Mouse (Mus musculus) regulatory T cell (primary cell): ENCODE data around the gene Ccdc92.

Source experiments
- in situ Hi-C: fragments of 300-600 bp; cut with MboI, MseI; formaldehyde crosslinking; loops from one replicate; pipeline ENCODE4 v1.15.1; 2025; ENCODE audit warnings: high pct_unique_total_duplicates

Gene Ccdc92

GRCm38 (mm10) chr5:124862013-124862866, at the start of gene Ccdc92, which contains the start of gene Zfp664:
TSS of gene Ccdc92 (minus strand) at chr5:124862424.
TSS of gene Zfp664 (plus strand) at chr5:124862691.
- in situ Hi-C loops, result no loop called here

DNA sequence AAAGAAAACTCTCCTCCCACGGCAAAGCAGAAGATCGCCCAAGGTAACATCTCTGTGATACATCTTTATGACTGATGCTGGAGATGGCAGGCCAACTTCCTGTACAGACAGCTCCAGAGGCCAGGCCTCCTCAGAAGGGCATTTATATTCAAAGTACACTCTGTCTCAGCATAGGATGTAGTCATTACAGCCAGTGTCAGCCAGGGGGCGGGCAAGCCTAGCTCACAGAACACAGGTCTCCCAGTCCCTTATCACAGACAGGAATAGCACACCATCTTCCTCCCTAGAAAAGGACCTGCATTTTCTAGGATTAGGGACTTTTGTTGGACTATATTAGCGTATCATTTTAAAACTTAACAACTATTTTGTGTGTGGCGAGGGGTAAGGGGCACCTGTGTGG, 46.6 kb upstream of the Ccdc92 start:
- in situ Hi-C loops, result loop anchor here (5.0 kb wide), 2 partner anchors 103 to 363 kb away; no protein-coding TSS in a partner anchor

DNA sequence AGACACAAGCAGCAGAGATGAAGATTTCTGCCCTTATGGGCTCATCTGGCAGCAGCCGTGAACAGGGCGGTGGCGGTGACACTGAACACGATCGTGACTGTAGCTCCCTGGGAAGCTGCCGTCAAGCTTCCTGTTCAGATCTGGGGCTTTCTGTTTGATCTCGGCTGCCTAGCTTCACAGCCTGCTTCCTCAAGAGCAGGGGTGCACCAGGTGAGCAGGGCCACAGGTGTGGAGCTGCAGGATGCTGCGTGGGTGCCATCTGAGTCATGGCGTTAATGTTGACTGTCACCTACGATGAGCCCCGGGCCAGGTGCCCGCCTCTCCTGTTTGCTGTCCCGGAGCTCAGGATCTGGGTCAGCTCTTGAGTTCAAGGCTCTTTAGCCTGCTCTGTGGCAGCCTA, 44.7 kb upstream of the Ccdc92 start:
- in situ Hi-C loops, result loop anchor here (5.0 kb wide), 2 partner anchors 105 to 365 kb away; no protein-coding TSS in a partner anchor

GRCm38 (mm10) chr5:124903852-124904251, 41.6 kb upstream of the Ccdc92 start:
- in situ Hi-C loops, result no loop called here

- in situ Hi-C loops, result no loop called here
These were observed 40.0 kb upstream of the Ccdc92 start for GRCm38 (mm10) chr5:124902195-124902594.

- in situ Hi-C loops, result no loop called here
These were observed 39.5 kb upstream of the Ccdc92 start for GRCm38 (mm10) chr5:124901675-124902074.

DNA sequence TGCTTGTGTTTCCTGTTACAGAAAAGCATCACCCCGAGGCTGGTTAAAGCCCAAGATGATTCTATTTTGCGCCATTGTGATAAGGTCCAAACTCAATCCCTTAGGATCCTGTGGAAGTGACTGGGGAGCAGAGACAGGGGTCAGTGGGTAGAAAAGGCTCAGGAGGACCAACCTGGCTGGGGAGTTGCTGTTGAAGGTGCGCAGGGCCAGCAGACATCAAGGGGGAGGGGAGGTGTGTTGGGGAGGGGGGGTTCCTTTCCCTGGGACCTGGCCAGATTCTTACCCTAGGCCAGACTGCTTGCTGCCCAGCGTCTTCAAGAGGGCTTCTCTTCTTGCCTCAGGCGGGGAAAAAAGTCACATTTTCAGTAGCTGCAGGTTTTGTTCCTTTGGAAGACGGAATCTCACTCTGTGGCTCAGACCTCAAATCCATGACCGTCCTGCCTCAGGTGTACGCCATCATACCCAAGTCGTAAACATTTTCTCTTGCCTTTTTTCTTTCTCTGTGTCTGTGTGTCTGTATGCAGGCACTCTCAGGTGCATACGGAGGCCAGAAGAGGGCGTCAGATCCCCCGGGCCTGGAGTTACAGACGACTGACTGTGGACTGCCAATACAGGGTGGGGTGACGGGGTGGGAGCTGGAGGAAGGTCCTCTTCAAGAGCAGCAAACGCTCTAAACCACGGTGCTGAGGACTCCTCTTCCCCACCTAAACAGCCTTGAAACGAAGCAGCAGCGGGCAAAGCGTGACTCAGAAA, 38.7 kb upstream of the Ccdc92 start:
- in situ Hi-C loops, result no loop called here

DNA sequence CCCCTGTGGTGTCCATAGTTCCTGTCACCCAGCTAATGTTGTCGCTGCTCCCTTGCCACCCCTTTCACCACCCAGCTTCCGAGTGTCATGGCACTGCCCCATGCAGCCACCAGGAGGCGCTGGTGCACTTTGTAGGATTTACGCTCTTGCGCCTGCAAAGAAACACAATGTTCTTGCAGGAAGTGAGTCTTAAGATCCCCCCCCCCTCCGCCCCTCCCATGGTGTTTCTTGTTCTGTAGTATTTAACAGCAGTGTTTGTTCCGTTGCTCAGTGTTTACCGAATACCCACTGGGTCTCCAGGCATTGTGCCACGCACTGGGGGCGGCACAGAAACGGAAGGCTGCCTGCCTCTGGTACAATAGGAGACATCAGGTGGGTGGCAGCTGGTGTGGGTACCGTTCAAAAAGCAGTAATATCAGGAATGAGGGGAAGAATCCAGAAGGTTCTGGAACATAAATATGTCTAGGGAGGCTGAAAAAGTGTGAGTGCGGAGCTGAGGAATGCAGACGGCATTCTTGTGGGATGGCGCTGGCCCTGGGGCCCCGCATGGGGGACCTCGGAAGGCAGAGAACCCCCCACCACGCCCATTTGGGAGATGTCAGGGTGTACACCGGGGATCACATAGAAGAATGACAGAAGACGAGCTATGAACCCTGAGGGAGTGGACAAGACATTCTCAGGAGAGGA, 37.9 kb upstream of the Ccdc92 start:
- in situ Hi-C loops, result no loop called here

DNA sequence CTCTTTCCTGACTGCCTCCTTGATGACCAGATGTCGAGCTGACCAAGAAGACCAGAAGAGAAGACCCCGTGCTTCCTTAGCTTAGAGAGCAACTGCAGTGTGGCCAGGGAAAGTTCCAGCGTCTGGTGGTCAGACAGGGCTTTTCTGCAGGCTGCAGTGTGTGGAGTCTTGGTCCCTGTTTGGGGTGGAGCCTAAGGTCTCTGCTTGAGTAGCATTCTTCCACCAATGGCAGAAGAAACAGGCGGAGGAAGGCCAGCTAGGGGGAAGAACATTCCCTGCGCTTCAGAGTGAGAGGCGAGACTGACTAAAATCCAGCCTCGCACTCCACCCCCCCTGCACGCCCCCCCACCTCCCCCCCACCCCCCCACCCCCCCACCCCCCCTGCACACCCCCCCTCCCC, 33.9 kb upstream of the Ccdc92 start:
- in situ Hi-C loops, result no loop called here

- in situ Hi-C loops, result no loop called here
These were observed 29.7 kb upstream of the Ccdc92 start for GRCm38 (mm10) chr5:124891921-124892370.

- in situ Hi-C loops, result no loop called here
These were observed 26.4 kb upstream of the Ccdc92 start for GRCm38 (mm10) chr5:124888661-124889060.

DNA sequence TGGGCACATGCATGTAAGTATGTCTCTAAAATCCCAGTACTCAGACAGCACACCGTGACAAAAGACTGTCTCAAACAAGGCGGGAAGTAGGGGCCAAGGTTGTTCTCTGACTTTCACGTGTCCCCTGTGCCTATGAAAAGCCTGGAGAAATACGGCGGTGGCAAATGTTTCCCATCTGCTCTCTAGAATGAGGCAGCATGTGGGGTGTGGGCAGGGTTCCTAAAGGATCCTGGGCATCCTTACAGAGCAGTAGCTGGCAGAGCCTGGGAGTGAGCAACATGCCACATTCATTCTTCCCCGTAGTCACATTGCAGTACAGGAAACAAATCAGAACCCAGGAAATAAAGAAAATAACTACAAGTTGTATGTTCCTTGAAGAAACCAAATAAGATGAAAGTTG, 21.7 kb upstream of the Ccdc92 start:
- in situ Hi-C loops, result no loop called here

- in situ Hi-C loops, result loop anchor here (10.0 kb wide), 1 partner anchor 275 kb away; no protein-coding TSS in a partner anchor
These were observed 17.6 kb upstream of the Ccdc92 start for GRCm38 (mm10) chr5:124879801-124880200.

GRCm38 (mm10) chr5:124879251-124879650, 17.0 kb upstream of the Ccdc92 start:
- in situ Hi-C loops, result loop anchor here (10.0 kb wide), 1 partner anchor 274 kb away; no protein-coding TSS in a partner anchor

DNA sequence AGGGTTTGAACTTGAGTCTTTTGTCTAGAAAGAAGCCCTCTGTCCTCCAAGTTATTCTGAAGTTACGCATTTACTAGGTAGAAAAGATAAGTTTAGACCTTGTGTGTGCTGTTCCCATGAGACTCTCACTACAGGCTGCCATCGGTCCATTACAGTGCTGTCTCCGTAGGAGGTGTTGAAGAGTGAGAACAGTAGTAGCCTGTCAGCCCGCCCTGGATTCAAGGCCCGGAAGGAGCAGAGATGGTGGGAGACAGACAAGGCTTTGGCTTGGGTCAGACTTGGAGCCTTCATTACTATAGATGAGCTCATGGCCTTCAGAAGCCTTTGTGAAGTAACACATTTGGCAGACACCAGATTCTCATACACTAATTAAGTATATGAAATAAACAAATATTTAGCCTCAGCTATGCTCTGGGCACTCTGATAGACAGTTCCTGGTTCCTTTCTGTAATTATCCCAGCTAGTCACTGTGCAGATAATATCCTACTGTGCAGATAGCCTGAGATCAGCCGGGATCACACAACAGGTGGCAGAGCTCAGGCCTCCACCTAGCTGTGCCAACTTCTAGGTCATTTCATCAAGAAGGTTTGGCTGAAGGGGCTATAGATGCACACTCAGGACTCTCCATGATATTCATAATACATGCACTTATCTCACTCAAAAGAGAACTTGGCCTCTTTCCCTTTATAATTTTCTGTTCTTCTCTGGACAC, 11.8 kb upstream of the Ccdc92 start:
- in situ Hi-C loops, result loop anchor here (10.0 kb wide), 1 partner anchor 269 kb away; no protein-coding TSS in a partner anchor

GRCm38 (mm10) chr5:124873096-124873495, 10.9 kb upstream of the Ccdc92 start:
- in situ Hi-C loops, result loop anchor here (10.0 kb wide), 1 partner anchor 268 kb away; no protein-coding TSS in a partner anchor

GRCm38 (mm10) chr5:124872033-124872432, 9.8 kb upstream of the Ccdc92 start:
- in situ Hi-C loops, result loop anchor here (10.0 kb wide), 1 partner anchor 267 kb away; no protein-coding TSS in a partner anchor

DNA sequence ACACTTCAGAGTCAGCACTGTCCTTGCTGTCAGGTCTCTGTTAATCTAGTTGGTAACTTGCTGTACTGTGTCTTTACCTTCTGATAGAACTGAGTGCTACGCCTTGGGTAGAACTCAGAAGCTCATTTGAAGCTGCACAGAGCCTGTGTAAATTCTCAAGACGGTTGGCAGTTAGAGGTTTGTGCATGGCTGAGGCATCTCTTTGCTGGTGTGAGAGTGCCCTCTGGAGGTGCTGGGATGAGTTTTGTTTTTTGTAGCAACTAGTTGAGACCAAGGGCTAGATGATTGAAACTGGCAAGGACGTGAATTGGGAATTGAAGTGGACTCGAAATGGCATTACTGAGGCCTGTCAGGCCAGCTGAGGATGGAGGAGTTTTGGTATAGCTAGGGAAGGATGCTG, 6.8 kb upstream of the Ccdc92 start:
- in situ Hi-C loops, result no loop called here

DNA sequence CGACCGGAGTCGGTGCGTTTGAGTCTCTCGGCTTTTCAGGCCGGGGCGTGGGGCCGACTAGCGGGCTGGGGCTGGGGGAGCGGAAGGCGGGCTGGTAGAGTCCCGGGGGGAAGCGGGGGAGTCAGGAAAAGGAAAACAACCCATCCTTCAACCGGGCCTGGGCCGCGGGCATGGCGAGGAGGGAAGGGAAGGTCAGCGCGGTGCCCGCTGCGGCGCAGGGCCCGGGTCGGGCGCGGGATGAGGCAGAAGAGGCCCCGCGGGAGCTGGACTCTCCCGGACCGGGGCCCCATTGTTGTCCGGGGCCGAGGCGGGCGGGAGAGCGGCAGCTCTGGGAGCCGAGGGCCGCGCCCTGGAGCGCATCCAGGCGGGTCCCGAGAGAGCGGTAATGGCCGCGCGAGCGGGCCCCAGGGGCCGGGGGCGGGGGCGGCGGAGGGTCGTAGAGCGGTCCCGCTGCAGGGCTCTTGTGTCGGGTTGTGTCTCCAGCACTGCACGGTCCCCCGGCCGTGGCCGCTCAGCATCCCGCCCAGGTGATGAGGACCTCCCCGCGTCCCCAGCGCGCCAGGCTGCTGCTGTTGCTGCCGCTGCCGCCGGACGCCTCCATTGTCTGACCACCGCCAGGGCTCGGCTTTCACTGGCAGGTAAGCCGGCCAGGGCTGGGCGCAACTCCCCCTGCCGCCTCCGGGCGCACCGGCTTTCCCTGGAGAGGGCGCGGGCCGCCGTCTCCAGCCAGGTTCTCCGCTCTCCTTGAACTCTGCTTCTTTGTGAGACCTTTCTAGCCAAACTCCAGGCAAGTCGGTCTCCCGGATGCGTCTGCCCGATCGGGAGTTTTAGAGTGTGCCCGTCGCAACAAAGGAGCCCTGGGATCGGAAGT, 882 bp upstream of the Ccdc92 start:
- in situ Hi-C loops, result no loop called here

DNA sequence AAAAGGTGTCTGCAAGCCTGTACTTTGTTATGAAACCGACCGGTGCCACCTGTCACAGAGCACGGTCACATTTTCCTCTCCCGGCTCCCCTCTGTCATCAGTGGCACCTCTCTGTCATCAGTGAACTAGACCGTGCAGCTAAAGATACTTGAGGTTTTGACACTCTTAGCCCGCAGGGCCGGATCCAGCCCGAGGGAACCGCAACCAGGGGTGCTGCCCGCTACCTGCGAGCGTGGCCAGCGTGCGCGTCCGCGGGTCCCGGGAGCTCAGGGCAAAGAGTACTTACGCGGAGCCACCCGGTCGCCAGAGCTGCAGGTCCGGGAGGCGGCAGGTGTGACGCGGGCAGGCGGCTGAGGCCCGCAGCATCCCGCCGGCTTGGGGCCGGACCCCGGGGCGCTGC, 761 bp downstream of the Ccdc92 start:
- in situ Hi-C loops, result no loop called here
